Mouse (Mus musculus): ENCODE data around the gene Arhgap18. TPM values are rescaled to one million over a fixed set of nuclear protein-coding genes. Genes with fewer than 3 reads are reported as not detected.
A peak's percentile ranks its signal among the peaks of the same experiment; 100 is the strongest.

Gene Arhgap18
- total and polyA plus RNA-seq, 3 experiments: 0.85 to 39.8 (median 28.9) TPM

DNA sequence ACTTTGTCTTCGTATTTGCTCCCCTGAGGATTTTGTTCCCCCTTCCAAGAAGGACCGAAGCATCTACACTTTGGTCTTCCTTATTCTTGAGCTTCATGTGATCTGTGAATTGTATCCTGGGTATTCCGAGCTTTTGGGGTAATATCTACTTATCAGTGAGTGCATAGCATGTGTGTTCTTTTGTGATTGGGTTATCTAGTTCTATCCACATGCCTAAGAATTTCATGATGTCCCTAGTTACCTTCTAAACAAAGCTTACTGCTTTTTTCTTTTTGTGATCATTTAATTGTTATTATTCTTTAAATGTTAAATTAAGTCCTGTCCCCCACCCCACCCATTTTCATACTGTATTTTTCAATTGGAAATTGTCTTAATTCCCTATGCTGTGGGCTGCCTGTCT, 78.8 kb downstream of the Arhgap18 start:
- no peak for DNase-seq

DNA sequence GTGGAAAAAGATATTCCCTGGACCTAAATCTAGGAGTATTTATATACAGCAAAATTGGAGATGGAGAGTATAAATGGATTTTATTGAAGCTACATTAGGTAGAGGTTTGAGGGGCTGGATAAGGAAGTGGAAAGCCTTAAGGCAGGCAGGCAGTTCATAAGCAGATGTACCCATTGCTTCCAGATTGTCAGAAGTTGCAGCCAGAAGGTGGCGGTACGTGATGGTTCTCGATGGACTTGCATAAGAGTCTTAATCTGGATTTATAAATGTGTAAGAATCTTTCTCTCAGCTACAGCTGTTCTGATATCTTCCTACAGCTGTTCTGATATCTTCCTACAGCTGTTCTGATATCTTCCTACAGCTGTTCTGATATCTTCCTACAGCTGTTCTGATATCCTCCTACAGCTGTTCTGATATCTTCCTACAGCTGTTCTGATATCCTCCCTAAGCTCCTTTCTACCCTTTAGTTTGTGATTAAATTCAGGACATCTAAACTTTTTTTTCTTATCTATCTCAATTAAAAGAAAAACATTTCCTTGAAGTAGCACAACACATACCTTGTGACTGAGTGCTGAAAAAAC, 79.5 kb downstream of the Arhgap18 start:
- DNase-seq: no peak

DNA sequence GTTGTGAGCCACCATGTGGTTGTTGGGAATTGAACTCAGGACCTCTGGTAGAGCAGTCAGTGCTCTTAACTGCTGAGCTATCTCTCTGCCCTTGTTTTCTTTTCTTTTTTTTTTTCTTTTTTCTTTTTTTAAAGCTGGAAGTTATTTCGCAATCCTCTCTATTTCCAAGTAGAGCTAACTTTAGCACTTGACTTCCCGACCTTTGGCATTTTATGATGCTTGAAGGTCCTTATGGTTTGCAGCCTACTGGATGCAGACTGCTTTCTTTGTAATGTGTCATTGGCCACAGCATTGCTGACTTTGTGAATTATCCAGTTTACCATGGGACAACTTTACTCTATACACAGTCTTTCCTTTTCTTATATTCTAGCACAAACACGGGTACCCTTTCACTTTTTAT, 80.2 kb downstream of the Arhgap18 start:
- DNase-seq: peak; percentile 38

DNA sequence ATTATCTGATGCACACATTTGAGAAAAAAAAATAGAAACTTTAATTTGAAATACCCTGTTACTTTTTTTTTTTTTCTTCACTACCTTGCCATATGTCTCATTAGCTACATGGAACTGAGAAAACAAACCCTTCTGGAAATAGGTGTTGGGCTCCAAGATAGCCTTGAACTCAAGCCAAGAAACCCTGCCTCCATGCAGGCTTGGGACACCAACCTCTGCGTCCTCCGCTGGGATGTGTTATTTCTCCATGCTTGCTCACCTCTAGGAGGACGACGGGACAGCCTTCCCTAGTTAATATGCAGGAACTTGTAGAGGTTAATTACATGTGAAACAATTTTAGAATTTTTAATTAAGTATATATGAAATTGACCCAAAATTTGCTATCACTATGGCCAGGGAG, 96.1 kb downstream of the Arhgap18 start:
- DNase-seq: no peak

DNA sequence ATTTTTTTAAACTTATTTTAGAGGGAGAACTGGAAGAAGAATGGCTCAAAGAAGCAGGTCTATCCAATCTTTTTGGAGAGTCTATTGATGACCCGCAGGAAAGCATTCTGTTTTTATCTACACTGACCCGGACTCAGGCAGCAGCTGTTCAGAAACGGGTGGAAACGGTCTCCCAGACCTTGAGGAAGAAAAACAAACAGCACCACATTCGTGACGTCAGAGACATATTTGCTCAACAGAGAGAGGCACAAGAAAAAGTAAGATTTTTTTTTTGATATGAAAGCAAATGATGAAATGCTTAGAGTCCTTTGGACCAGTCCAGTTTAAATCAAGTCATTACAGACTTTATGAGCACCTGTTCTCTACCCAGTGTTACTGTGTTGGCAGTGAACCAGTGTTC, 96.6 kb downstream of the Arhgap18 start:
- no peak for DNase-seq

DNA sequence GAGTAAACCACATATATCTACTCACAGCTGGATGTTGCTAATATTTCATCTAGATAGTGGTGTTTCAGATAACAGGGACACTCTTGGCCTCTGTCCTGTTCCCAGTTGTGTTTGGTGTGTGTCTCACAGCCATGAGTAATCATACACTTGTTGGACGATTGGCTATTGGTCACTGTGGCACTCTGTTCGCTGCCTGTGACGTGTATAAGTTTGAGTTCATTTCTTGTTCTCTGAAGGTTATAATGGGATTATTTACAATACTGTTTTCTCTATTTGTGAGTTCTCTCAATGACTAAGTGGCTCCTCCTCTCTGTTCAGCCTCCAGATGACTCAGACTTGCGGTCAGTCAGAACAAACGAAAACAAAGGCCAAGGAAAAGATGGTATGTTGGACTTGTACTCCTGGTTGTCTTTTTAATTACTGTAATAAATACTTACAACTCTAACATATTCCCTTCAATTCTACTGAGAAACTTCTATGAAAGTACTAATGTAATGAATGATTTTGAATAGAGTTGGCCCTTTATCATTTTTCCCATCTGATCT, 101.4 kb downstream of the Arhgap18 start:
- DNase-seq: peak; percentile 72

DNA sequence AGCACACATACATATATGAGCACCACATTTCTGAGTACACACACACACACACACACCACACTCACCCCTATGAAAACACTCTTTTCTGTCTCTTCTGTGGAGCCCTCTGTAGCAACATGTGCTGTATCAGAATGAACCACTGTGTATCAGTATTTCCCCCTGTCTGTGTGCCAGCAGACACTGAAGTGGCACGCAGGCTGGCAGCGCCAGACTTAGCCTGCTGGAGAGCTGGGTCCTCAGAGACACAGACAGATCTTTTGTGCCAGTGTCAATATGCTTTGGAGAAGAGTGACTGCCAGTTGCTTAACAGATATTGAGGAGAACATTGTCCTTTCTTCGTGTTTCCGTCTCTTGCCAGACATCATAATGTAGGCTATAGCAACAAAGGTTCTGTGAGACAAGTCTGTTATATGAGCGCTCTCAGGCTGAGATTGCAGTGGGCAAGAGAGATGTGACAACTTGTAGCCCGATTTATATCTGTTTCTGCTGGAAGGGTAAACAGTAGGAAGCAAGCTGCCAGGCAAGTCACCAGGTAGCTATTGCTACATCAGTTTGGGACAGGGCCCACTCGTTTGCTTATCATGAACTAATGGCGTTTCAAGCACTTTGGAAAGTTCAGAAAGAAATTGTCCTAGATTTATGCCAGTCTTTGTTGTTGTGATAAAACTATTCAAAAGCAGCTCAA, 102.8 kb downstream of the Arhgap18 start:
- DNase-seq: peak; percentile 36

DNA sequence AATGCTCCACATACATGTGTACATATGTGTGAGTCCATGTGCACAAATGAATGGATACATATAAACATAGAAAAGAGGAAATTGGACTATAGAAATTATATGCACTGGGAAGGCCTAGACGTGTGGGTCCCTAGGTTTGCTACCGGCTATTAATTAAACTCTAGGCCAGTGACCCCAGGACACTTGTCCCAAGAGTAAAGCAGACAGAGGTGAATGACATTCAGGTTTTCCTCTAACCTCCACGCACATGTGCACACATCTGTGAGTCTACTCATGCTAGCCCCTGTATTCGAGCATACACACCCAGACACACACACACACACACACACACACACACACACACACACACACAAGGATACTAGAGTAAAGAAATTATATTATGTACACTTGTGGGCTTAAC, 104.4 kb downstream of the Arhgap18 start:
- no peak for DNase-seq

DNA sequence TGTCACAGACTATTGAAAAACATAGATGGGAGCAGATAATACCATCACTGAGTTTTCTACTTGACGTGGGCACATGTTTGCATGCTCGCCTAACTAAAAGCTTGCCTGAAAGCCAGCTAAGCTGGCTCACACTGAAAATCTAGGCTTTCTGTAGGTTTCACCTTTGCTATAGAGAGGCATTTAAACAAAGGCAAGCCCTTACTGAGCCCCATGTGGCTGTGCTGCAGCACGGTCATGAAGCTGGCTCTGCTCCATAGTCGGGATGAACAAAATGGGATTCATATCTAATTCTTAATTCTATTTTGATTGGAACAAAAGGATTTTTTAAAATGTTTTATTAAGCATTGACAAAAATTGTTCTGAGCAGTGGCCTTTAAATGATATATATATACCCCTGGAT, 105.3 kb downstream of the Arhgap18 start:
- DNase-seq: no peak

DNA sequence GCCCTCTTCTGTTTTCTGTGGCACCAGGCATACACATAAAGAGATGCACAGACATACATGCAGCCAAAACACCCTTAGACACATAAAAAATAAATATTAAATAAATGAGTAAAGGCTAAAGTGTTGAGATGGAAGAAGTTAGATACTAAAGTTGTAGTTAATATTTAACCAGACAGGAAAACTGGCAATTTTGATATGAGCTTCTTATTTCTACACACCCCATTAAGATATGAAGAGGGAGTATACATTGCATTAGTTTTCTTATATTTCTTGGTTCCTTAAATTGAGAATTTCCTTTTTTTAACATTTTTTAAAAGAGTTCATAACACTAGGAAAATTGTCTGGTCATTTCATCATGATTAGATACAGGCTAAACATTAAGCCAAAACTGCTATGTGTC, 108.0 kb downstream of the Arhgap18 start:
- DNase-seq: no peak

DNA sequence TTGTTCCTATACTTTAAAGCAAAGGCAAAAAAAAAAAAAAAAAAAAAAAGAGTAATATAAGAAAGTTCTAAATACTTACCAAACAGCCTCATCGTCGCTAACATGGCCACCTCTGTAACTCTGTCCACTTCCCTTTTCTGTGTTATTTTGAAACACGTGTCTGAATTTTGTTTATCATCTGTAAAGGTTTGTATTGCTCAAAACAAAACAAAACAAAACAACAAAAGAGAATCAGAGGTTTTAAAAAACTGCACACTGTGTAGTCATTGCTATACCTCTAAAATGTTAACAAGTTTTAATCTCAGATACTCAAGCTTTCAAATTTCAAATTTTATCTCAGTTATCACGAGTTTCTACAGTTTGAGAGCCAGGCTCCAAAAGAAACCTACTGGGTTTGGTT, 109.0 kb downstream of the Arhgap18 start:
- no peak for DNase-seq

DNA sequence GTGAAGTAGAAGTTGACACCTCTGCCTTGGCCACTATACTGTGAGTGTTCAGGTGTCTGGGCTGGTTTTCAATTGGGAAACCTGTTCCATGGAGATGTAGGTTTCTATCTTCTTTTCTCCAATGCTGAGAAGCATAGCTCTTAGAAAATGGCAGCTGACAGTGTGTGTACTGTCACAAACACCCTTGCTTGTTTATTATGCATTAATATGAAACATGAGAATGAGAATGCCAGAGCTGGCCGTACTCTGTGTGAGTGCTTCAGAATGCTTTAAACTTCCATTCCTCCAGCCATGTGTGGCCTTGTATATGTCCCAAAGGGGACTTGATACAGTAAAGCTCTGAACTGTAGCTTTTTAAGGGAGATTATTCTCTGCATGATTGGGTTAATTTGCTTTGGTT, 110.8 kb downstream of the Arhgap18 start:
- no peak for DNase-seq

DNA sequence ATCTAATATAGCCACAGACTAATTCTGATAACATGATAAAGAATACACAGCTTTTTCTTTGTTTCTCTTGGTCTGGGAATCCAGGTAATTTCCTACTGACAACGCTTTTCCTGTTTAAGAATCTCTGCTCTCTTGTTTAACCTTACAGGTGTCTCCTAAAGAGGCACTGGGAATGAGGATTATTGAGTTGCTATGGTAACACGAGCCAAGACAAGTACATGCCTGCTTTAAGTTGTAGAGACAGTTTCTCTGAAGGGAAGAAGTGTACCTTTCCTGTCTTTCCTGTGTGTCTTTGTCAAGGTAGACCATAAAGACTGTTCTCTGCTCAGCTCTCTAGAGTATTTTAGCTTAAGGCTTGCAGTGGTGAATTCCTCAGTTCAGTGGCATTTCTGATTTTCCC, 117.6 kb downstream of the Arhgap18 start:
- DNase-seq: no peak

DNA sequence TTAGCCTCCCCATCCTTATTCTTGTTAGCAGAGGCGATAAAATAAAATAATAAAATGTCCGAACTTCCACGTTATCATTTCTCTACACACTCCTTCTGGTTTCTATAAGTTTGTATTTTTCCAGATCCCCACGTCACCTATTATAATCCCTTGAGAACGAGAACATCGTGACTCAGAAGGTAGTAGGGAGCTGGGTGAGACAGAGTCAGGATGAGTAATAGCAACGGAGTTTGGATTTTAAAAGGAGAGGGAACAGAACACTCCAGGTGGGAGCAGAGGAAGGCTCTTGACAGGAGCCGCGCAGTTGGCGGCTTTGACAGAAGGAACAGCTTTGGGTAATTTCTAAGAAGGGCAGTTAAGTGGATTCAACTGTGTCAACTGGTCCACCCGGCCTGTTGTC, 124.1 kb downstream of the Arhgap18 start:
- no peak for DNase-seq

DNA sequence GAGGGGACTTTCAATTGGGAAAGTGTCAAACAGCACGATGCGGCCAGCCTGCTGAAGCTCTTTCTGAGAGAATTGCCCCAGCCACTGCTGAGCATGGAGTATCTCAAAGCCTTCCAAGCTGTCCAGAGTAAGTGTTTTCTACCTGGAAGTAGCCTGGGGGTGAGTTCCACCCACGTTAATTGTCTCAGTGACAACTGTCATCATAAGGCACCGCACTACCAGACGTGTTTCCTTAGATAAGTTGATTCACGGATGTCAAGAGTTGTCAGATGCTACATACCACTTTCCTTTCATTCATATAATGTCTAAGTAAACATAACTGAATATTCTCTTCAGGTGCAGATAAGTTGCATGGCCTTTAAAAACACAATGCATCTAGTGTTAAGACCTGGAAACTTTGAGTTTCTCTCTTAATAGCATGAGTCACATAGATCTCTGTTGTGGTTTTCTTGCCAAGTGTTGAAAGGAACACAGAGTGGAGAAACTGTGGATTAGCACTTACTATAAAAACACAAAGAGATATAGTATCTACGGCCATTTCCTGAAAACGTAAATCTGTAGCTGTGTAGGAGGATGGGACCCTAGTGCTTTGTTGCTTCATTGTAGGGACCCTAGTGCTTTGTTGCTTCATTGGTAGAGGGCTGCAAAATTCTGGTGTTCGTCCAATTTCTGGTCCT, 125.8 kb downstream of the Arhgap18 start:
- DNase-seq: no peak

DNA sequence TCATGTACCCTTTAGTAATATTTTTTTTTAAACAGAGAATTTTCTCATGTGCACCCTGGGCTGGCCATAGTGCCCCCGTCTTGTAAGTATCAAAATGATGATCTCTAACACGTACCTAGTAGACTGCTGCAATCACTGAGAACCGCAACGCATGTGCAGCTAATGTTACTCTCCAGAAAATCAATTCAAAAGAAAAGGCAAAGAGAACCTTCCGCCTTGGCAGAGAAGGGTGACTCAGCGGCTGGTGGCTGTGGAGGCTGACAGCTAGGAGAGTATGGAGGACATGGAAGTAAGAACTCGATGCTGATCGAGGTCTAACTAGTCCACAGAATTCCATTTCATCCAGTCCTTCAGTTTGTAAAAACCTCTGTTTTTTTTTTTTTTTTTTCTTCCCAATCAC, 131.7 kb downstream of the Arhgap18 start:
- peak; percentile 58 for DNase-seq

DNA sequence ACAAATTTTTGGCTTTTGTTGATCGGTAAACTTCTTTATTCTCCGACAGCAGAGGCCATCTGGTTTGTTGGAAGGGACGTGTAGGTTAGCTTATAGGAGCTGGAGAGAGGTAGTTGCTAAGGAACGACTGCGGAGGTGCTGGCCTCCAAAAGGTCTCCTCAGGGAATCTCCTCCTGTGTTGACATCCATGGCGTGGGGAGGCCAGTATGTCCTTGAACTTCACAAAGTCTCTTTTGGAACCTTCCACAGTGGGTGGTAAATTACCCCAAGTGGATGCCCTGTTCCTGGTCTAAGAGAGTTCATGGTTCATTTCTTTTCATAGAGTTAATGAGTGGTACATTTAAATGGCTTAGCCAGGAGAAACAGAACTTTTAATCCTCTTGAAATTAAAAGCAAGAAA, 136.0 kb downstream of the Arhgap18 start:
- DNase-seq: peak; percentile 60

DNA sequence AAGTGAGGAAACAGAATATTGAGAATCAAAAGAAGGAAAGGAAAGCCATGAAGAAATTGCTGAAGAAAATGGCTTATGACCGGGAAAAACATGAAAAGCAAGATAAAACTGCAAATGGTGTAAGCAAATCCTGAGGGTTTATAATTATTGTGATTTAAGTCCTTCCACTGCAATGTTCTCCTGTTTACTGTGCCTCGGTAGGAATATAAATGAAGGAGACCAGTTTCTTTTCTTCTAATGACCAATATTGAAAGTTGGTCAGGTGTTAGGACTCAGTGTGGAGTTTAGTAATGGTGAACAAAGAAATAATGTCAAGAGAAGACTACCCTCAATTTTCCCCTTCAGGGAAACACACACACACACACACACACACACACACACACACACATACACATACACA, 136.5 kb downstream of the Arhgap18 start:
- DNase-seq: no peak

DNA sequence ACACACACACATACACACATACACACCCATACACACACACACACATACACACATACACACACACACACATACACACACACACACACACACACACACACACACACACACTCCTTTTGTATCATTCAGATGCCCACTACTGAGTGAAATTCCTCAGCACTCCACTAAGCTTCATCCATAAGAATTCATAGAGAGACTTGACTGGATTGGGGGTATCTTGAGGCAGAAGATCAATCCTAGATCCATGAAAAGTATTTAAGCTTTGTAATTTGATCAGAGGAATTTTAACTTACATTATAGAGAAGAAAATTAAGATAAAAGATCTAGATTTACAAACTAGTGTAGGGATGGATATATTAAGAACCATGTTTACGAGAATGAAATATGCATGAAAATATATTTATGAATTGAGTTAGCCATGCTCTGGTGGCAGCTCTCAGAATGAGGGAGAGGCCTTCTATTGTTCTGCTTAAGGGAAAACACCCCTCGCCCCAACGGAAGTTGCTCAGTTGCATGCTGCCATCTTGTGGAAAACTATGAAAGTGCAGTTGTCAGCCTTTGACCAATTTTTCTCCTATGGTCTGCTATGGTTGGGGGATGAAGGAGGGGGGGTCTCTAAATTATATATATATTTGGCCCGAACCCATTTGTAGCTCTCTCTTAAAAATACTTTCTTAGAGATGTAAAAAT, 137.2 kb downstream of the Arhgap18 start:
- DNase-seq: peak; percentile 60

DNA sequence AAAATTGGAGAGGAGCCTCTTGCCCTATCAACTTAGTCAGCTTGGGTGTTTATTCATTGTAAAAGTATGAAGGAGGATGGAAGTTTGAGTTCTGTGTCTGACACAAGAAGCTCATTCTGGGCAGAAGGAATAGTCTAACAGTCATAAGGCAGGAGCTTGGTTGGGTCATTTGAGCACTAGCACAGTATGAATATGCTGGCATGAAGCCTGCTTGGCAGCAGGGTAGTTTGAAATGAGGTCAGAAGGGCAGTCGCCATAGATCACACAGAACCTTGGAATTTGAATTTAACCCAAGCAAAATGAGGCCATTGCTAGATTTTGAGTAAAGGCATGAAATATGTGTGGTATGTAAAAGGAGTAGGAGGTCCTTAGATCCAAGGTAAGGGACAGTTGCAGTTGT, 139.9 kb downstream of the Arhgap18 start:
- DNase-seq: peak; percentile 73

DNA sequence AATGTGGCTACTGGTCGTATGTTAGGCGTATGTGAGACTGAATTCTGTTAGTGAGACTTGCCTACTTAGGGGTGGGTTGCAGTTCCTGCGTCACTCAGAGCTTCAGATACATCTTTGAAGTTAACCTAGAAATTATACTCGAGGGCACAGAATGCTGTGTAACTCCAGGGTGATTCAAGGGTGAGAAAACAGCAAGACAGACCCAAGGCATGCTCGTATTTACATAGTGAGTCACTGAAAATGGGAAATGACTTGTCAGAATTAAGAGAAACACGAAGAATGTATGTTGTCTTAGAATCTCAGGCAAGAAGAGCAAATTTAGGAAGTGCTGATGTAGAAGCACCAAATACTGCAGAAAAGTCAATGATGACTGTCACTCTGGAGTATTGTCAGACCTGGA, 142.5 kb downstream of the Arhgap18 start:
- DNase-seq: no peak

DNA sequence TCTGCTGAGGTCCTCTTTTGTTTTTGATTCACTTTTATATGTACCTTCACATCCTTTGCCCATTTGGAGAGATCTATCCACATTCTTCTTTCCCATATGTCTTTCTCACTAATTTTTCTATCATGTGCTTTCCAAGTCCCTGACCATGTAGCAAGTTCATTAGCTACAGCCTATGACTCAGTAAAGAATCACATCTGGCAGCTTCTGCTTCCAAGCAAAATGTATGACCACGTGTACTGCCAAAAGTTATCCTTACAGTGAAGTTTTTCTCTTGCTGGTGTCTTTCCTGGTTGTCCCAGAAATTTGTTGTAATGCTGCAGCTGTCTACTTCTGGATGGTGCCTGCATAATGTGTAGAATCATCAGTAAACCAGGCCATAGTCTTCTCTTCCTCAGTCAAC, 147.2 kb downstream of the Arhgap18 start:
- DNase-seq: no peak

DNA sequence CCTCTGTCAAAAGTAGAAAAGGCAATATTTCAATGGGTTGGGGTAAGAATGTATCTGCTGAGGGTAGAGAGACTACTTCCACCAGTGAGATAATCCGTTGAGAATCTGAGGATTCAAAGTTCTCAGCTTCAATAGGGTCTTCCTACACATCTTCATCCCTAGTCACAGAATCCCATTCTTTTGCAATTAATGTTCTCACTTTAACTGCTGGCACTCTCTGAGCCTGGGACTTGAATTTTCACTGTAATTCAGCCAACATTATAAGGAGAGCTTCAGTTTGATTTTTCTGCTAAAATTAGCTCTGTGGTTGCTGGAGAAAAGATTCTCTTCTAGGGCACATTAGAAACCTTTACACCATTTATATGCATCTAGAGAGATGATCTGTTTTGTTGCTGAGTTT, 150.6 kb downstream of the Arhgap18 start:
- DNase-seq: no peak

Data from adrenal gland, adult 2 months (tissue).